Mouse (Mus musculus) hindbrain, embryonic 12.5 days (tissue): ENCODE results near the gene Gm45711. TPM values are rescaled to one million over a fixed set of nuclear protein-coding genes. Genes with fewer than 3 reads are reported as not detected.
"Not testable (repeated sequence)": the region's sequence is repeated elsewhere in the genome, so short reads cannot be mapped to it uniquely, and the experiment has no call there.

Experiments
- ATAC-seq: fragments of 200-750 bp; cut with Nextera tagmentation; 2 replicates; pipeline ENCODE4 v1.8.0; 2017; ENCODE audit warnings: moderate TSS enrichment; ENCODE audit not compliant: low FRiP score
- H3K27ac ChIP-seq: fragments of 300-500 bp; sonication (generic); 2 replicates; pipeline ENCODE4 v1.5.1; 2016; ENCODE audit warnings: mild to moderate bottlenecking
- H3K27me3 ChIP-seq: fragments of 300-500 bp; sonication (generic); 2 replicates; pipeline ENCODE4 v1.6.1; 2016; ENCODE audit warnings: mild to moderate bottlenecking
- H3K36me3 ChIP-seq: fragments of 300-500 bp; sonication (generic); 2 replicates; pipeline ENCODE4 v1.6.1; 2016; ENCODE audit warnings: mild to moderate bottlenecking
- H3K4me1 ChIP-seq: fragments of 300-500 bp; sonication (generic); 2 replicates; pipeline ENCODE4 v1.6.1; 2016
- H3K4me2 ChIP-seq: fragments of 300-500 bp; sonication (generic); replicated peaks from 2 replicates; pipeline ENCODE4 v1.6.1; 2016; ENCODE audit warnings: mild to moderate bottlenecking
- H3K4me3 ChIP-seq: fragments of 300-500 bp; sonication (generic); 2 replicates; pipeline ENCODE4 v1.5.1; 2016; ENCODE audit warnings: mild to moderate bottlenecking
- H3K9ac ChIP-seq: fragments of 300-500 bp; sonication (generic); 2 replicates; pipeline ENCODE4 v1.6.1; 2016; ENCODE audit warnings: mild to moderate bottlenecking, moderate library complexity
- H3K9me3 ChIP-seq: fragments of 300-500 bp; sonication (generic); replicated peaks from 2 replicates; pipeline ENCODE4 v1.6.1; 2016; ENCODE audit warnings: mild to moderate bottlenecking
- WGBS: fragments of 180-500 bp; shearing (Covaris S2); methylation state at CpG from one replicate; pipeline ENCODE4 v1.1.7; 2016; 5-methylcytosine and 5-hydroxymethylcytosine counted together
- polyA plus RNA-seq: library from polyadenylated mRNA; unstranded; fragments of >200 nt; fragmentation: Nextera tagmentation; extraction: Ambion mirVana; gene quantifications from 2 replicates; pipeline ENCODE4 v1.2.1, GENCODE M21; 2016

The Gm45711 gene
- polyA plus RNA-seq, 1 experiment from 2014 or later: not detected

GRCm38 (mm10) chr8:104312023-104312422 lies 2.1 kb upstream of the Gm45711 start:
- not testable (repeated sequence) for H3K4me2 ChIP-seq, H3K4me3 ChIP-seq, H3K36me3 ChIP-seq, H3K9me3 ChIP-seq, H3K27me3 ChIP-seq, H3K27ac ChIP-seq, H3K9ac ChIP-seq, H3K4me1 ChIP-seq, ATAC-seq
- 88% methylated on average over 3 of the region's 3 CpGs for WGBS

GRCm38 (mm10) chr8:104308341-104308740 lies 1.5 kb downstream of the Gm45711 start:
- not testable (repeated sequence) for H3K4me2 ChIP-seq, H3K4me3 ChIP-seq, H3K27me3 ChIP-seq, H3K36me3 ChIP-seq, H3K9me3 ChIP-seq, H3K27ac ChIP-seq, H3K4me1 ChIP-seq, H3K9ac ChIP-seq, ATAC-seq
- 59% methylated on average over 6 of the region's 6 CpGs for WGBS

- Histone ChIP-seq H3K27me3 (no peaks in the 10 kb centered on the region), H3K36me3 (no peaks in the 10 kb centered on the region), H3K4me3 (no peak overlapping the region), H3K9ac (no peak overlapping the region), H3K27ac (no peak overlapping the region), H3K4me2 (no peak overlapping the region), H3K9me3 (no peaks in the 10 kb centered on the region), H3K4me1 (peaks cover 8% of the 10 kb centered on the region)
- no peak for ATAC-seq
- WGBS: 90% methylated on average over 11 of the region's 11 CpGs
Measured at GRCm38 (mm10) chr8:104304962-104305361, 4.9 kb downstream of the Gm45711 start.

GRCm38 (mm10) chr8:104302536-104302935 lies 7.3 kb downstream of the Gm45711 start:
- not testable (repeated sequence) for H3K36me3 ChIP-seq, H3K27me3 ChIP-seq, H3K27ac ChIP-seq, H3K4me2 ChIP-seq, ATAC-seq, H3K4me1 ChIP-seq, H3K4me3 ChIP-seq, H3K9me3 ChIP-seq, H3K9ac ChIP-seq
- 82% methylated on average over 4 of the region's 4 CpGs for WGBS

GRCm38 (mm10) chr8:104301577-104301976 lies 8.3 kb downstream of the Gm45711 start:
- not testable (repeated sequence) for H3K9me3 ChIP-seq, H3K36me3 ChIP-seq, H3K9ac ChIP-seq, H3K27ac ChIP-seq, H3K4me2 ChIP-seq, H3K4me3 ChIP-seq, H3K27me3 ChIP-seq, H3K4me1 ChIP-seq
- 7% methylated on average over 3 of the region's 3 CpGs for WGBS
- ATAC-seq: peak; percentile 85

- no peaks in the 10 kb centered on the region for H3K36me3 ChIP-seq
- no peak overlapping the region for H3K4me2 ChIP-seq
- H3K27me3 ChIP-seq: no peaks in the 10 kb centered on the region
- H3K4me1 ChIP-seq: no peaks in the 10 kb centered on the region
- 87% methylated on average over 1 of the region's 1 CpGs for WGBS
- no peak overlapping the region for H3K9ac ChIP-seq
- no peak for ATAC-seq
- no peaks in the 10 kb centered on the region for H3K9me3 ChIP-seq
- H3K4me3 ChIP-seq: no peak overlapping the region
- H3K27ac ChIP-seq: no peak overlapping the region
Measured at GRCm38 (mm10) chr8:104294396-104294795, 15.5 kb downstream of the Gm45711 start.

- H3K4me2 ChIP-seq, H3K27me3 ChIP-seq, H3K4me3 ChIP-seq, H3K4me1 ChIP-seq, ATAC-seq, H3K9me3 ChIP-seq, H3K27ac ChIP-seq, H3K36me3 ChIP-seq, H3K9ac ChIP-seq: not testable (repeated sequence)
- 88% methylated on average over 12 of the region's 12 CpGs for WGBS
Measured at GRCm38 (mm10) chr8:104293081-104293480, 16.8 kb downstream of the Gm45711 start, which contains the start of gene Cmtm2a. Gene Cmtm2a, minus strand, starts transcription at chr8:104293181.

- no peak for ATAC-seq
Measured at GRCm38 (mm10) chr8:104268937-104269440, 40.9 kb downstream of the Gm45711 start.

GRCm38 (mm10) chr8:104268368-104268767 lies 41.5 kb downstream of the Gm45711 start:
- ATAC-seq: no peak
- H3K27me3 ChIP-seq: no peaks in the 10 kb centered on the region
- peaks cover 12% of the 10 kb centered on the region for H3K36me3 ChIP-seq
- H3K9me3 ChIP-seq: no peaks in the 10 kb centered on the region
- H3K4me1 ChIP-seq: no peaks in the 10 kb centered on the region
- no peak overlapping the region for H3K4me2 ChIP-seq
- no peak overlapping the region for H3K27ac ChIP-seq
- H3K4me3 ChIP-seq: no peak overlapping the region
- no peak overlapping the region for H3K9ac ChIP-seq

More at GRCm38 (mm10) chr8:104268937-104269440, 40.9 kb downstream of the Gm45711 start:
- Histone ChIP-seq H3K4me2 (no peak overlapping the region), H3K36me3 (peaks cover 6% of the 10 kb centered on the region; the same call in 1 of the 2 replicates), H3K4me3 (no peak overlapping the region), H3K27ac (no peak overlapping the region), H3K27me3 (no peaks in the 10 kb centered on the region), H3K9ac (no peak overlapping the region), H3K4me1 (no peaks in the 10 kb centered on the region), H3K9me3 (no peaks in the 10 kb centered on the region)
- WGBS: 89% methylated on average over 6 of the region's 6 CpGs

GRCm38 (mm10) chr8:104264271-104264935 lies 45.5 kb downstream of the Gm45711 start:
- WGBS: 96% methylated on average over 22 of the region's 22 CpGs
- not testable (repeated sequence) for H3K4me2 ChIP-seq, H3K27me3 ChIP-seq, ATAC-seq, H3K4me1 ChIP-seq, H3K27ac ChIP-seq, H3K9ac ChIP-seq, H3K4me3 ChIP-seq, H3K9me3 ChIP-seq
- peaks cover 18% of the 10 kb centered on the region for H3K36me3 ChIP-seq

GRCm38 (mm10) chr8:104261802-104262201 lies 48.1 kb downstream of the Gm45711 start:
- H3K9ac ChIP-seq, H3K27ac ChIP-seq, ATAC-seq, H3K4me1 ChIP-seq, H3K27me3 ChIP-seq, H3K4me2 ChIP-seq, H3K9me3 ChIP-seq, H3K4me3 ChIP-seq: not testable (repeated sequence)
- peaks cover 41% of the 10 kb centered on the region for H3K36me3 ChIP-seq
- WGBS: 95% methylated on average over 5 of the region's 5 CpGs

GRCm38 (mm10) chr8:104253016-104253415 lies 56.9 kb downstream of the Gm45711 start:
- Histone ChIP-seq H3K9me3 (no peaks in the 10 kb centered on the region), H3K4me1 (peaks cover 10% of the 10 kb centered on the region; the same call in 1 of the 2 replicates), H3K9ac (no peak overlapping the region), H3K4me3 (no peak overlapping the region), H3K4me2 (no peak overlapping the region), H3K36me3 (peaks cover 8% of the 10 kb centered on the region), H3K27ac (no peak overlapping the region), H3K27me3 (no peaks in the 10 kb centered on the region)
- no peak for ATAC-seq
- WGBS: 84% methylated on average over 3 of the region's 3 CpGs

GRCm38 (mm10) chr8:104251461-104251860 lies 58.4 kb downstream of the Gm45711 start:
- peak overlapping the region; percentile 64 for H3K4me3 ChIP-seq
- no peak overlapping the region for H3K27ac ChIP-seq
- no peaks in the 10 kb centered on the region for H3K9me3 ChIP-seq
- 0 out of 2 replicates have a peak, but pooled peaks have one; percentile 5 for ATAC-seq
- peaks cover 23% of the 10 kb centered on the region for H3K4me1 ChIP-seq
- H3K9ac ChIP-seq: peak overlapping the region; percentile 69
- no peaks in the 10 kb centered on the region for H3K36me3 ChIP-seq
- H3K4me2 ChIP-seq: peak overlapping the region; percentile 74
- 0% methylated on average over 7 of the region's 7 CpGs for WGBS
- no peaks in the 10 kb centered on the region for H3K27me3 ChIP-seq
